Comparison of ENCODE assay signal across 10 mouse cellular contexts in the genomic region with DNA sequence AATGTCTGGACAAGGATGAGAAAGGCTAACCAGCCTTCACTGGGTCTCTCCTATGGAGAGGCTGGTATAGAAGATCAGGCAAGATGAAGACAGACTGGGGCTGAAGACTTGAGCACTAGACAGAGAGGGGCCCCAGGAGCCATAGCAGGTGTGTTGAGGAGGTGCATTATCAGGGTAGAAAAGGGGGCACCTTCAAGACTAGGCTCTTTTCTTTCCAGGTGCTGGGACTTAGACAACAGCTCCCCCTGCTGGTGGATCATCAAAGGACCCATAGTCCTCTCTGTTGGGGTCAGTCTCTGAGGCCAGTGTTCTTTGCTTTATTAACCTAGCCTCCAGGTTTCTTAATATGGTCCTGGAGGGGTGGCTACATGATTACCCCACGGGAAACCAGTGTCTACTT. TPM values are rescaled to one million over a fixed set of nuclear protein-coding genes. Genes with fewer than 3 reads are reported as not detected.
DNase-seq lines count a peak whose midpoint lies in the region; ATAC-seq and TF ChIP-seq lines count a peak whose summit lies in the region.
"Had no signal": no experiment of that assay in that cellular context is flagged by ENCODE, and none has a peak within 500 bp of the region (broad histone marks: within the 10 kb centered on the region; RNA-seq: fewer than 3 reads in every experiment).

No protein-coding gene starts in this region.

- no peaks in the 10 kb centered on the region for H3K4me1 ChIP-seq in limb, embryonic 14.5 days (ENCODE audit: control insufficient read depth, insufficient read depth, low read length)
- no peaks in the 10 kb centered on the region for H3K4me1 ChIP-seq in neural tube, embryonic 11.5 days (ENCODE audit: control insufficient read depth, insufficient read depth, low read length)

- no peak for ATAC-seq in Patski
- no peak for ATAC-seq in limb, embryonic 14.5 days (ENCODE audit: low FRiP score, low read depth)
- ATAC-seq in neural tube, embryonic 11.5 days (ENCODE audit: insufficient read depth, low FRiP score, low TSS enrichment): no peak

- no peak overlapping the region for H3K9ac ChIP-seq in limb, embryonic 14.5 days (ENCODE audit: low read depth, low read length, severe bottlenecking)
- H3K9ac ChIP-seq in neural tube, embryonic 11.5 days (ENCODE audit: low read length): no peak overlapping the region

- H3K4me2 ChIP-seq in limb, embryonic 14.5 days (replicated peaks; ENCODE audit: low read depth, low read length, severe bottlenecking): no peak overlapping the region
- no peak overlapping the region for H3K4me2 ChIP-seq in neural tube, embryonic 11.5 days (ENCODE audit: low read depth)

- peak in 1 of 2 experiments; percentile 68 for DNase-seq in layer of hippocampus, adult 2 months (ENCODE audit: low spot score in 2 of 2)
- no peak for DNase-seq in layer of hippocampus, postnatal 36 days
- no peak for DNase-seq in Patski (ENCODE audit: low read depth, low spot score)
- peak; percentile 66 to 83 for DNase-seq in cerebellum, postnatal 25 days
- peak; percentile 70 to 84 for DNase-seq in heart, postnatal 14 days
- DNase-seq in limb, embryonic 14.5 days (ENCODE audit: low spot score): peak; percentile 70
- peak; percentile 46 for DNase-seq in neural tube, embryonic 11.5 days (ENCODE audit: low spot score)
- no peak for DNase-seq in Muller cell, postnatal 12 days (ENCODE audit: inconsistent ontology term)

- in situ Hi-C loops in Patski (cut with MboI; ENCODE audit: low pct_unique_long_range_greater_than_20kb): loop anchor here (5.0 kb wide), 1 partner anchor 147 kb away; no protein-coding TSS in a partner anchor

- CTCF ChIA-PET in Patski (lab: Charles Lee): interaction anchor here (0.8 to 4.4 kb wide), 11 partner anchors 8 to 217 kb away, joined by 3 to 58 read pairs (median 3); no protein-coding TSS in a partner anchor

- intact Hi-C loops in heart, postnatal 14 days (cut with DNase I): loop anchor here (1.0 kb wide), 1 partner anchor 151 kb away; no protein-coding TSS in a partner anchor

- H3K36me3 ChIP-seq in limb, embryonic 14.5 days (ENCODE audit: control insufficient read depth, insufficient read depth, low read length): no peaks in the 10 kb centered on the region
- H3K36me3 ChIP-seq in neural tube, embryonic 11.5 days (ENCODE audit: control insufficient read depth, insufficient read depth, low read length): no peaks in the 10 kb centered on the region

- H3K4me3 ChIP-seq in layer of hippocampus, adult 2 months: no peak overlapping the region
- no peak overlapping the region for H3K4me3 ChIP-seq in limb, embryonic 14.5 days (replicated peaks; ENCODE audit: low read length)
- H3K4me3 ChIP-seq in neural tube, embryonic 11.5 days (ENCODE audit: low read depth, low read length): no peak overlapping the region
- H3K4me3 ChIP-seq: erythroblast, embryonic 14.5 days; megakaryocyte, embryonic 14.5 days had no signal

- no peak for TF ChIP-seq POLR2A in limb, embryonic 14.5 days (IDR thresholded peaks at IDR 0.05; ENCODE audit: borderline replicate concordance, extremely low read depth, insufficient read depth, insufficient read length)

- H3K27ac ChIP-seq in layer of hippocampus, adult 2 months: no peak overlapping the region
- no peak overlapping the region for H3K27ac ChIP-seq in limb, embryonic 14.5 days (replicated peaks; ENCODE audit: low read depth, low read length)
- H3K27ac ChIP-seq in neural tube, embryonic 11.5 days (ENCODE audit: low read depth, low read length): no peak overlapping the region

- H3K9me3 ChIP-seq in limb, embryonic 14.5 days (ENCODE audit: control insufficient read depth, low read length): no peaks in the 10 kb centered on the region
- no peaks in the 10 kb centered on the region for H3K9me3 ChIP-seq in neural tube, embryonic 11.5 days (ENCODE audit: control insufficient read depth, low read length)

- TF ChIP-seq CTCF in layer of hippocampus, adult 2 months (conservative IDR thresholded peaks at IDR 0.05): peak; percentile 91
- TF ChIP-seq CTCF in Patski (IDR thresholded peaks at IDR 0.05): peak; percentile 90

- WGBS in limb, embryonic 14.5 days: 15% methylated on average over 1 of the region's 1 CpGs
- 14% methylated on average over 1 of the region's 1 CpGs for WGBS in neural tube, embryonic 11.5 days

- POLR2A ChIA-PET in Patski (lab: Charles Lee): interaction anchor here (0.7 kb wide), 1 partner anchor 149 kb away, joined by 6 read pairs; no protein-coding TSS in a partner anchor

- H3K27me3 ChIP-seq in Patski: no peaks in the 10 kb centered on the region
- H3K27me3 ChIP-seq in limb, embryonic 14.5 days (ENCODE audit: control insufficient read depth, insufficient read depth, low read length): no peaks in the 10 kb centered on the region
- H3K27me3 ChIP-seq in neural tube, embryonic 11.5 days (ENCODE audit: control insufficient read depth, insufficient read depth, low read length): no peaks in the 10 kb centered on the region

RNA-seq across cellular contexts. Expression of a gene that starts 7.8 kb away (rescaled TPM):
- not detected for total RNA-seq in layer of hippocampus, adult 2 months (2021)
- not detected for total RNA-seq in layer of hippocampus, postnatal 36 days (2021)
- 0.33 TPM for polyA plus RNA-seq in Patski (2021)
- total RNA-seq in heart, postnatal 14 days (2021): not detected
- not detected in 2 replicates for polyA plus RNA-seq in limb, embryonic 14.5 days (2012; rRNA removed)
- not detected in 2 replicates for polyA plus RNA-seq in limb, embryonic 14.5 days (2014; fragmentation: Nextera tagmentation; extraction: Ambion mirVana)
- polyA plus RNA-seq in neural tube, embryonic 11.5 days (2014; fragmentation: Nextera tagmentation; extraction: Ambion mirVana): not detected in 2 replicates
- polyA plus RNA-seq: erythroblast, embryonic 14.5 days had no signal

RNA-seq across cellular contexts. Expression of a gene that starts 47.7 kb away (rescaled TPM):
- total RNA-seq in layer of hippocampus, adult 2 months (2021): under 1 TPM; 0.39 to 0.72 TPM
- 1 to 10 TPM in 1 of 2 experiments, under 1 TPM in 1; 0.45 to 2.5 TPM for total RNA-seq in layer of hippocampus, postnatal 36 days (2021)
- polyA plus RNA-seq in Patski (2021): 259 TPM
- 100 to 1,000 TPM; 397 to 446 TPM for total RNA-seq in heart, postnatal 14 days (2021)
- 87.1 and 111 TPM in 2 replicates for polyA plus RNA-seq in limb, embryonic 14.5 days (2012; rRNA removed)
- polyA plus RNA-seq in limb, embryonic 14.5 days (2014; fragmentation: Nextera tagmentation; extraction: Ambion mirVana): 15.3 and 17.8 TPM in 2 replicates
- 0.08 TPM in 1 of 2 replicates, not detected in the other for polyA plus RNA-seq in neural tube, embryonic 11.5 days (2014; fragmentation: Nextera tagmentation; extraction: Ambion mirVana)

Comparison
In these comparisons a context has a peak if more than half of its experiments do, and no peak if none do; other contexts are left out.
1. DNase-seq: peak in cerebellum, postnatal 25 days (2 of 2), heart, postnatal 14 days (2 of 2), limb, embryonic 14.5 days (single experiment) and neural tube, embryonic 11.5 days (single experiment); none in layer of hippocampus, postnatal 36 days (0 of 2), Patski (single experiment) and Muller cell, postnatal 12 days (single experiment).
2. RNA of a gene that starts 47.7 kb away (total RNA-seq): 397 to 446 TPM in heart, postnatal 14 days; 0.45 to 2.5 TPM in layer of hippocampus, postnatal 36 days and 0.39 to 0.72 TPM in layer of hippocampus, adult 2 months; every median in the first group is over 100 times any median in the second.